Mouse (Mus musculus): Measurements from ENCODE around the gene 1700093K21Rik. TPM values are rescaled to one million over a fixed set of nuclear protein-coding genes. Genes with fewer than 3 reads are reported as not detected.
A peak's percentile ranks its signal among the peaks of the same experiment; 100 is the strongest.
"Not testable (repeated sequence)": the region's sequence is repeated elsewhere in the genome, so short reads cannot be mapped to it uniquely, and the experiment has no call there.

Gene 1700093K21Rik
- polyA plus RNA-seq, 1 experiment from 2014 or later, result not detected

- 64% methylated on average over 5 of the region's 5 CpGs for WGBS
- not testable (repeated sequence) for H3K36me3 ChIP-seq (ENCODE audit: control insufficient read depth, insufficient read depth, low read length); ATAC-seq (ENCODE audit: low read depth); H3K27ac ChIP-seq (replicated peaks; ENCODE audit: low read depth, low read length); H3K9me3 ChIP-seq (ENCODE audit: control insufficient read depth, low read length); H3K9ac ChIP-seq (ENCODE audit: low read depth, low read length); H3K4me2 ChIP-seq (ENCODE audit: low read depth, low read length); H3K27me3 ChIP-seq (replicated peaks; ENCODE audit: control insufficient read depth, insufficient read depth, low read length); DNase-seq (ENCODE audit: low spot score); H3K4me3 ChIP-seq (ENCODE audit: low read depth, low read length); H3K4me1 ChIP-seq (ENCODE audit: control insufficient read depth, insufficient read depth, low read length)
These were observed 16.2 kb downstream of the 1700093K21Rik start for GRCm38 (mm10) chr11:23504801-23505200.

DNA sequence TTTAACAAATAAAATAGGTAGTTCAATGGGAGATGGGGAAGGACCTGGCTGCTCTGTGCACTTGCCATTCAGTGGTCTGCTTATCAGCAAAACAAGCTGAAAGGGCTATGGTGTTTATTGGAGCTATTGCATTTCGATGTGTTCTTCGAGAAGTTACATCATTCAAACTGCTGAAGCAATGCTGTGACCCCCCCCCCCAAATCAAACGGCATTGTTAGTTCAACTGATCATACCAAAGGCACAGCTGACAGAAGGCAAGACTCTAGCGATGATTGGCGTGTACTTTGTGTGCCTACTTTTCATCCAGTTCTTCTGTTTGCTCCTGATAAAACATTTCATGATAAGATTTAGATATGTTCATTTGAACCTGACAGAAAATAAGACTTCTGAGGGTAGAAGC is 22.3 kb downstream of the 1700093K21Rik start:
- Histone ChIP-seq H3K9me3 (ENCODE audit: control insufficient read depth, low read length) (no peaks in the 10 kb centered on the region), H3K4me3 (ENCODE audit: low read depth, low read length) (peak overlapping the region; percentile 95), H3K4me1 (ENCODE audit: control insufficient read depth, insufficient read depth, low read length) (peaks cover 11% of the 10 kb centered on the region), H3K9ac (ENCODE audit: low read depth, low read length) (peak overlapping the region; percentile 61), H3K27ac (replicated peaks; ENCODE audit: low read depth, low read length) (peak overlapping the region; percentile 83; the same call in 1 of the 2 replicates), H3K27me3 (replicated peaks; ENCODE audit: control insufficient read depth, insufficient read depth, low read length) (no peaks in the 10 kb centered on the region), H3K4me2 (ENCODE audit: low read depth, low read length) (peak overlapping the region; percentile 85), H3K36me3 (ENCODE audit: control insufficient read depth, insufficient read depth, low read length) (peaks cover 23% of the 10 kb centered on the region)
- ATAC-seq (ENCODE audit: low read depth), result no peak
- 55% methylated on average over 5 of the region's 5 CpGs for WGBS
- no peak for DNase-seq (ENCODE audit: low spot score)

- peak within 1 kb of the TSS; percentile 85 for H3K4me2 ChIP-seq (ENCODE audit: low read depth, low read length)
- peak; percentile 98 for DNase-seq (ENCODE audit: low spot score)
- 1% methylated on average over 30 of the region's 66 CpGs for WGBS
- peak within 1 kb of the TSS; percentile 93 for H3K9ac ChIP-seq (ENCODE audit: low read depth, low read length)
- ATAC-seq (ENCODE audit: low read depth), result peak; percentile 94
- H3K27ac ChIP-seq (replicated peaks; ENCODE audit: low read depth, low read length), result peak within 1 kb of the TSS; percentile 95
- no peaks in the 10 kb centered on the region for H3K9me3 ChIP-seq (ENCODE audit: control insufficient read depth, low read length)
- H3K36me3 ChIP-seq (ENCODE audit: control insufficient read depth, insufficient read depth, low read length), result peaks cover 30% of the 10 kb centered on the region
- H3K4me3 ChIP-seq (ENCODE audit: low read depth, low read length), result peak within 1 kb of the TSS; percentile 95
- peaks cover 11% of the 10 kb centered on the region for H3K4me1 ChIP-seq (ENCODE audit: control insufficient read depth, insufficient read depth, low read length)
- no peaks in the 10 kb centered on the region for H3K27me3 ChIP-seq (replicated peaks; ENCODE audit: control insufficient read depth, insufficient read depth, low read length)
These were observed 23.0 kb downstream of the 1700093K21Rik start, which contains the start of gene Ahsa2 for GRCm38 (mm10) chr11:23497718-23498509. TSS of gene Ahsa2 (minus strand) at chr11:23498030.

DNA sequence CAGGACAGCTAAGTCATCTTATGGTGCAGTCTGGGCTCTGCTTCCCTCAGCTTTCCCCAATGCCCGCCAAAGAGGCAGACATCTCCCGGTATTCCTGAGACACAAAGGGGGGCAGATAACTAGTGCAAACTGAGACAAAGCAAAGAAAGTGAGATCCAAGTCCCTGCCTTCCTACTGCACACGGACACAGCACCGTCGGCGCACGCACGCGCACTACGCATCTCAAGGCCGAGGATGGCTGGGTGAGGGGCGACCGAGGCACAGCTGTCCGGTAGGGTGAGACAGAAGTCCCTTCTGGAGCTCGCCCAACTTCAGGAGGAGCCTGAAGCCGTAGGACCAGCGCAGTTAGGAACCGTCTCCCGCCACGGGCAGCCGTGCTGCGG is 23.6 kb downstream of the 1700093K21Rik start:
- ATAC-seq (ENCODE audit: low read depth), result peak; percentile 88
- H3K4me3 ChIP-seq (ENCODE audit: low read depth, low read length), result peak overlapping the region; percentile 95
- WGBS, result 0% methylated on average over 14 of the region's 22 CpGs

DNA sequence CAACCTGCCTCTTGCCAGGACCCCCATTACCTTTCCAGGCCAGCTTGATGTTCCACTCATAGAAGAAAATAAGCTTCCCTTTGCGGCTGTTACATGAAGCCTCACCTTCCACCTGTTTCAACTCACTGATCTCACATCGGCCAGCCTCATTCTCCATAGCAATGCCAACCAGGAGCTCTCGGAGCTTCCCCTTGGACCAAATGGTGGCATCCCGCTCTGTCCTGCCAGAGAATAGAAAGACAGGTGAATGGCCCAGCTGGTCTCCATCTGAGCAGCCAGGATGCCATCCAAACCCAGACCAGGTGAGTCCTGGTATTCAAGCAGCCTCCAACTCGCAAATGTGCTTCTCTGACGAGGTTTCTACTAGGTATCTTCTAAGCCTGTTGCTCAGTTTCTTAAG is 24.3 kb downstream of the 1700093K21Rik start:
- peaks cover 11% of the 10 kb centered on the region for H3K4me1 ChIP-seq (ENCODE audit: control insufficient read depth, insufficient read depth, low read length)

More for the DNA sequence above, 23.6 kb downstream of the 1700093K21Rik start:
- peak; percentile 90 for DNase-seq (ENCODE audit: low spot score)
- Histone ChIP-seq H3K4me2 (ENCODE audit: low read depth, low read length) (peak overlapping the region; percentile 85), H3K27ac (replicated peaks; ENCODE audit: low read depth, low read length) (peak overlapping the region; percentile 95), H3K9me3 (ENCODE audit: control insufficient read depth, low read length) (no peaks in the 10 kb centered on the region), H3K9ac (ENCODE audit: low read depth, low read length) (peak overlapping the region; percentile 93), H3K36me3 (ENCODE audit: control insufficient read depth, insufficient read depth, low read length) (peaks cover 36% of the 10 kb centered on the region), H3K4me1 (ENCODE audit: control insufficient read depth, insufficient read depth, low read length) (peaks cover 11% of the 10 kb centered on the region), H3K27me3 (replicated peaks; ENCODE audit: control insufficient read depth, insufficient read depth, low read length) (no peaks in the 10 kb centered on the region)

GRCm38 (mm10) chr11:23495231-23495630 is 25.7 kb downstream of the 1700093K21Rik start:
- no peak overlapping the region for H3K4me2 ChIP-seq (ENCODE audit: low read depth, low read length)
- no peak overlapping the region for H3K4me3 ChIP-seq (ENCODE audit: low read depth, low read length)
- WGBS, result 87% methylated on average over 6 of the region's 6 CpGs
- no peak for ATAC-seq (ENCODE audit: low read depth)
- peaks cover 11% of the 10 kb centered on the region for H3K4me1 ChIP-seq (ENCODE audit: control insufficient read depth, insufficient read depth, low read length)
- H3K27me3 ChIP-seq (replicated peaks; ENCODE audit: control insufficient read depth, insufficient read depth, low read length), result no peaks in the 10 kb centered on the region
- H3K27ac ChIP-seq (replicated peaks; ENCODE audit: low read depth, low read length), result no peak overlapping the region
- H3K9me3 ChIP-seq (ENCODE audit: control insufficient read depth, low read length), result no peaks in the 10 kb centered on the region
- peaks cover 57% of the 10 kb centered on the region for H3K36me3 ChIP-seq (ENCODE audit: control insufficient read depth, insufficient read depth, low read length)
- no peak overlapping the region for H3K9ac ChIP-seq (ENCODE audit: low read depth, low read length)
- DNase-seq (ENCODE audit: low spot score), result no peak

More for the DNA sequence above, 24.3 kb downstream of the 1700093K21Rik start:
- Histone ChIP-seq H3K4me3 (ENCODE audit: low read depth, low read length) (peak overlapping the region; percentile 95), H3K4me2 (ENCODE audit: low read depth, low read length) (peak overlapping the region; percentile 85), H3K36me3 (ENCODE audit: control insufficient read depth, insufficient read depth, low read length) (peaks cover 43% of the 10 kb centered on the region), H3K9ac (ENCODE audit: low read depth, low read length) (peak overlapping the region; percentile 93), H3K27ac (replicated peaks; ENCODE audit: low read depth, low read length) (no peak overlapping the region), H3K9me3 (ENCODE audit: control insufficient read depth, low read length) (no peaks in the 10 kb centered on the region), H3K27me3 (replicated peaks; ENCODE audit: control insufficient read depth, insufficient read depth, low read length) (no peaks in the 10 kb centered on the region)
- 40% methylated on average over 6 of the region's 6 CpGs for WGBS
- no peak for DNase-seq (ENCODE audit: low spot score)
- no peak for ATAC-seq (ENCODE audit: low read depth)

DNA sequence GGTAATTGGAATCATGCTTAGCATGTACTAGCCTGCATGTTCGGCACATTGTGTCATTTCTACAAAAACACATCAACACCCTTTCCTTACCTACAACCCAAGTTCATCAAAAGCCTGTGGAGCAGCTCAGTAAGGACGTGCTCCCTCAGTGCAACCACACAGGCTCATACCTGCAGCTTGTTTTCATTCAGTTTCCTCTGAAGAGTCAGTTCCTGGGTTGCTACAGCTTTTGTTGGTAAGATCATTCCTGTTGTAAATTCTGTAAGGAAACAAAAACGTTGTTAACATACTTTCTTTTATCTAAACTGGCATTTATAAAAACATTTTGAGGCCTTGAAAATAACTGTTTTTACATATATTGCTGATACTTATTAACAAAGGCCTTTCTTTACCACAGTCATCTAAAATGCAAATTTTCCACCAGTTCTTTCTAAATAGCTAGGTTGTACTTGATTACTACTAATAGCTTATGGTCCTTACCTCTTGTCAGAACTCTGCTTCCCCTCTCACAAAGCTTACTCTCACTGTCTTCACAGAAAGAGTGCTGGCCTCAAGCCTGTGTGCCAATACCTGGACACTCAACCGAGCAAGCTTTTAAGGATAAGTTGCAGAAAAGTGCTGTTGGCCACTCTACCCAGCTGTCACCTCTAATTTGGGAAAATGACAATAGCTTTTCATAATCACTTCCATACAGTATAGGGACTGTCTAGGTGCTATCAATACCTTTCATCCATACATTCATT is 28.7 kb downstream of the 1700093K21Rik start:
- no peak for DNase-seq (ENCODE audit: low spot score)
- WGBS, result 82% methylated on average over 4 of the region's 4 CpGs
- Histone ChIP-seq H3K9me3 (ENCODE audit: control insufficient read depth, low read length) (no peaks in the 10 kb centered on the region), H3K27me3 (replicated peaks; ENCODE audit: control insufficient read depth, insufficient read depth, low read length) (no peaks in the 10 kb centered on the region), H3K9ac (ENCODE audit: low read depth, low read length) (no peak overlapping the region), H3K4me1 (ENCODE audit: control insufficient read depth, insufficient read depth, low read length) (peaks cover 11% of the 10 kb centered on the region), H3K36me3 (ENCODE audit: control insufficient read depth, insufficient read depth, low read length) (peaks cover 86% of the 10 kb centered on the region), H3K4me3 (ENCODE audit: low read depth, low read length) (no peak overlapping the region), H3K27ac (replicated peaks; ENCODE audit: low read depth, low read length) (no peak overlapping the region), H3K4me2 (ENCODE audit: low read depth, low read length) (no peak overlapping the region)
- no peak for ATAC-seq (ENCODE audit: low read depth)

DNA sequence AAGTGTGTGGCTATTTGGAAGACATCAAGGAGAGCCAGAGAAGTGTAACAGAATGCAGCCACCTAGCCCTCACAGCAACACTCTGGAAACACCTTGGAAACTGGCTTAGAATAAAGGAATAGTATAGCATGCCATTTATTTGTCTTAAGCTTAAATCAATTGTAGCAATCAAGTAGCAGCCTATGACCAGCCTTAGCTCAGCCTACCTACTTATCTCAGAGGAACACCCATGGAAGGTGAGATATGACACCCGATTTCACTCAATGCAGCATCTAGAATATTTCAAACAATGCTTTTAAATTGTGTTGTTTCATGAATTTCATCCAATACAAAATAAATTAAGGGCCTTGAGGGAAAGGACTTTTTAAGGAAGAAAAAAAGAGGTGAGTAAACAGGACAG is 31.0 kb downstream of the 1700093K21Rik start:
- H3K27ac ChIP-seq (replicated peaks; ENCODE audit: low read depth, low read length), result no peak overlapping the region
- H3K4me3 ChIP-seq (ENCODE audit: low read depth, low read length), result no peak overlapping the region
- ATAC-seq (ENCODE audit: low read depth), result no peak
- no peak for DNase-seq (ENCODE audit: low spot score)
- no peaks in the 10 kb centered on the region for H3K27me3 ChIP-seq (replicated peaks; ENCODE audit: control insufficient read depth, insufficient read depth, low read length)
- H3K9me3 ChIP-seq (ENCODE audit: control insufficient read depth, low read length), result no peaks in the 10 kb centered on the region
- no peak overlapping the region for H3K9ac ChIP-seq (ENCODE audit: low read depth, low read length)
- H3K4me1 ChIP-seq (ENCODE audit: control insufficient read depth, insufficient read depth, low read length), result no peaks in the 10 kb centered on the region
- peaks cover 94% of the 10 kb centered on the region for H3K36me3 ChIP-seq (ENCODE audit: control insufficient read depth, insufficient read depth, low read length)
- no peak overlapping the region for H3K4me2 ChIP-seq (ENCODE audit: low read depth, low read length)
- 96% methylated on average over 1 of the region's 1 CpGs for WGBS
